Comparison of ENCODE assay signal across 10 mouse cellular contexts in the genomic region with DNA sequence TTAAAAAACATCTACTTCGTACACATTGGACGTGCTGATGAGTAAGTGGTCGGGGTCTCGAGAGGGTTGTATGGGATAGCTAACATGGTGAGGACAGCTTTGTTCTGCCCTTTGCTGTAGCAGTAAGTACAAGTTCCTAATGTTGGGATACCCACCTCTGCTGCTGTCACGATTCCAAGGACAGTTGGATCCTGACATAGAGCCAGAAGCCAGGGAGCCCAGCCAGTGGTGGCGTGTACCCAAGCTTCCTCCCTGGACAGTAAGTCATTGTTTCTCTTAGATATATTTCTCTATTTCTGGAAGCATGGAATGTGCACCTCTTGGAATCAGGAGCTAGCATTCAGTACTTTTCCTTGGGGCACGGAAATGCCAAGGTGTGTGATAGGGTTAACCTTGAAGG. TPM values are rescaled to one million over a fixed set of nuclear protein-coding genes. Genes with fewer than 3 reads are reported as not detected.
A peak's percentile ranks its signal among the peaks of the same experiment; 100 is the strongest.
DNase-seq lines count a peak whose midpoint lies in the region; ATAC-seq lines count a peak whose summit lies in the region.
"Had no signal": no experiment of that assay in that cellular context is flagged by ENCODE, and none has a peak within 500 bp of the region (broad histone marks: within the 10 kb centered on the region; RNA-seq: fewer than 3 reads in every experiment).

No protein-coding gene starts in this region.

- H3K36me3 ChIP-seq in heart, embryonic 10.5 days: peaks cover 34% of the 10 kb centered on the region

- intact Hi-C loops in heart, postnatal 14 days (cut with DNase I): loop anchor here (5.0 kb wide), 1 partner anchor 164 kb away; no protein-coding TSS in a partner anchor

- DNase-seq in heart, adult 18-20 months: peak; percentile 78 to 79
- DNase-seq in heart, embryonic 10.5 days (ENCODE audit: low spot score): no peak
- peak; percentile 37 for DNase-seq in NIH3T3 (ENCODE audit: low read depth)
- DNase-seq in adrenal gland, postnatal 14 days: peak; percentile 41
- peak; percentile 58 to 66 for DNase-seq in heart, postnatal 14 days
- no peak for DNase-seq in urinary bladder, adult 2 months (ENCODE audit: low spot score)
- DNase-seq: kidney, adult 9 months; left cerebral cortex, postnatal 4 days had no signal

- 71% methylated on average over 7 of the region's 7 CpGs for WGBS in heart, embryonic 10.5 days

- peaks cover 6% of the 10 kb centered on the region; the same call in 1 of the 2 replicates for H3K4me1 ChIP-seq in heart, embryonic 10.5 days
- H3K4me1 ChIP-seq: megakaryocyte, embryonic 14.5 days had no signal

- no peak for ATAC-seq in CD4-positive, CD25-positive, alpha-beta regulatory T cell, adult 4 months

- H3K4me3 ChIP-seq in heart, embryonic 10.5 days: no peak overlapping the region
- H3K4me3 ChIP-seq: megakaryocyte, embryonic 14.5 days had no signal

- no peaks in the 10 kb centered on the region for H3K27me3 ChIP-seq in heart, embryonic 10.5 days (ENCODE audit: insufficient read depth, poor library complexity, severe bottlenecking)

- no peak overlapping the region for H3K27ac ChIP-seq in heart, embryonic 10.5 days

- H3K9me3 ChIP-seq in heart, embryonic 10.5 days: no peaks in the 10 kb centered on the region
- H3K9me3 ChIP-seq: megakaryocyte, embryonic 14.5 days had no signal

RNA-seq across cellular contexts. Expression of a gene that starts 12.2 kb away (rescaled TPM):
- 10 to 100 TPM; 17.9 to 19.1 TPM for total RNA-seq in heart, adult 18-20 months (2021)
- 80.2 and 117 TPM in 2 replicates for polyA plus RNA-seq in heart, embryonic 10.5 days (2016; fragmentation: Nextera tagmentation; extraction: Ambion mirVana)
- total RNA-seq in adrenal gland, postnatal 14 days (2021): 59.2 and 62.9 TPM in 2 replicates
- total RNA-seq in heart, postnatal 14 days (2021): 10 to 100 TPM; 16.4 to 17.2 TPM
- polyA plus RNA-seq in urinary bladder, adult 2 months (2012; rRNA removed): 27.7 and 30.1 TPM in 2 replicates
- 10 to 100 TPM; 67.5 to 86.6 TPM for polyA plus RNA-seq in CD4-positive, CD25-positive, alpha-beta regulatory T cell, adult 4 months (2017; shearing (Covaris generic))

RNA-seq across cellular contexts. Expression of a gene that starts 42.9 kb away (rescaled TPM):
- total RNA-seq in heart, adult 18-20 months (2021): 10 to 100 TPM; 35.2 to 37.3 TPM
- polyA plus RNA-seq in heart, embryonic 10.5 days (2016; fragmentation: Nextera tagmentation; extraction: Ambion mirVana): 62.2 and 79.7 TPM in 2 replicates
- total RNA-seq in adrenal gland, postnatal 14 days (2021): 63.1 and 82.7 TPM in 2 replicates
- 10 to 100 TPM; 54.4 to 61.0 TPM for total RNA-seq in heart, postnatal 14 days (2021)
- polyA plus RNA-seq in urinary bladder, adult 2 months (2012; rRNA removed): 222 and 238 TPM in 2 replicates
- polyA plus RNA-seq in CD4-positive, CD25-positive, alpha-beta regulatory T cell, adult 4 months (2017; shearing (Covaris generic)): 10 to 100 TPM; 43.6 to 47.2 TPM

RNA-seq across cellular contexts. Expression of a gene that starts 43.2 kb away (rescaled TPM):
- 10 to 100 TPM; 14.2 to 14.9 TPM for total RNA-seq in heart, adult 18-20 months (2021)
- 38.9 and 50.2 TPM in 2 replicates for polyA plus RNA-seq in heart, embryonic 10.5 days (2016; fragmentation: Nextera tagmentation; extraction: Ambion mirVana)
- 32.9 and 33.8 TPM in 2 replicates for total RNA-seq in adrenal gland, postnatal 14 days (2021)
- 10 to 100 TPM; 13.8 to 14.1 TPM for total RNA-seq in heart, postnatal 14 days (2021)
- polyA plus RNA-seq in urinary bladder, adult 2 months (2012; rRNA removed): 15.4 and 17.9 TPM in 2 replicates
- 10 to 100 TPM; 20.3 to 20.4 TPM for polyA plus RNA-seq in CD4-positive, CD25-positive, alpha-beta regulatory T cell, adult 4 months (2017; shearing (Covaris generic))

RNA-seq across cellular contexts. Expression of a gene that starts 43.8 kb away (rescaled TPM):
- total RNA-seq in heart, adult 18-20 months (2021): 1 to 10 TPM in 1 of 2 experiments, not detected in 1; 5.1 TPM
- 0.10 TPM in 1 of 2 replicates, not detected in the other for polyA plus RNA-seq in heart, embryonic 10.5 days (2016; fragmentation: Nextera tagmentation; extraction: Ambion mirVana)
- 7.4 and 8.7 TPM in 2 replicates for total RNA-seq in adrenal gland, postnatal 14 days (2021)
- total RNA-seq in heart, postnatal 14 days (2021): under 1 TPM in 1 of 2 experiments, not detected in 1; 0.67 TPM
- polyA plus RNA-seq in urinary bladder, adult 2 months (2012; rRNA removed): not detected in 2 replicates
- not detected for polyA plus RNA-seq in CD4-positive, CD25-positive, alpha-beta regulatory T cell, adult 4 months (2017; shearing (Covaris generic))
- total RNA-seq: left cerebral cortex, postnatal 4 days had no signal

Comparison
In these comparisons a context has a peak if more than half of its experiments do, and no peak if none do; other contexts are left out.
1. DNase-seq: peak in heart, adult 18-20 months (2 of 2), NIH3T3 (single experiment), adrenal gland, postnatal 14 days (single experiment) and heart, postnatal 14 days (2 of 2); none in heart, embryonic 10.5 days (single experiment) and urinary bladder, adult 2 months (single experiment).